Mouse (Mus musculus) embryonic facial prominence, embryonic 12.5 days (tissue): ENCODE measurements around the gene Ppt2. TPM values are rescaled to one million over a fixed set of nuclear protein-coding genes. Genes with fewer than 3 reads are reported as not detected.
A peak's percentile ranks its signal among the peaks of the same experiment; 100 is the strongest.

Experiments used
- ATAC-seq: fragments of 200-750 bp; cut with Nextera tagmentation; 2 replicates; pipeline ENCODE4 v1.8.0; 2017; ENCODE audit not compliant: insufficient number of reproducible peaks, insufficient read depth, low FRiP score, low TSS enrichment
- H3K27ac ChIP-seq: fragments of 300-500 bp; sonication (generic); 2 replicates; pipeline ENCODE4 v1.5.1; 2016; ENCODE audit warnings: mild to moderate bottlenecking
- H3K27me3 ChIP-seq: fragments of 300-500 bp; sonication (generic); 2 replicates; pipeline ENCODE4 v1.6.1; 2016; ENCODE audit warnings: mild to moderate bottlenecking, moderate library complexity
- H3K36me3 ChIP-seq: fragments of 300-500 bp; sonication (generic); 2 replicates; pipeline ENCODE4 v1.6.1; 2016; ENCODE audit warnings: mild to moderate bottlenecking
- H3K4me1 ChIP-seq: fragments of 300-500 bp; sonication (generic); 2 replicates; pipeline ENCODE4 v1.6.1; 2016
- H3K4me2 ChIP-seq: fragments of 300-500 bp; sonication (generic); replicated peaks from 2 replicates; pipeline ENCODE4 v1.6.1; 2016; ENCODE audit warnings: mild to moderate bottlenecking, moderate library complexity
- H3K4me3 ChIP-seq: fragments of 300-500 bp; sonication (generic); 2 replicates; pipeline ENCODE4 v1.5.1; 2016; ENCODE audit warnings: mild to moderate bottlenecking
- H3K9ac ChIP-seq: fragments of 300-500 bp; sonication (generic); 2 replicates; pipeline ENCODE4 v1.6.1; 2016; ENCODE audit warnings: mild to moderate bottlenecking, moderate library complexity
- H3K9me3 ChIP-seq: fragments of 300-500 bp; sonication (generic); 2 replicates; pipeline ENCODE4 v1.6.1; 2016; ENCODE audit warnings: mild to moderate bottlenecking, moderate library complexity
- WGBS: fragments of 180-500 bp; shearing (Covaris S2); methylation state at CpG from one replicate; pipeline ENCODE4 v1.1.7; 2016; 5-methylcytosine and 5-hydroxymethylcytosine counted together
- polyA plus RNA-seq: library from polyadenylated mRNA; unstranded; fragments of >200 nt; fragmentation: Nextera tagmentation; extraction: Ambion mirVana; gene quantifications from 2 replicates; pipeline ENCODE4 v1.2.1, GENCODE M21; 2016

Ppt2 gene
- polyA plus RNA-seq, 1 experiment from 2014 or later, result 18.0 TPM

GRCm38 (mm10) chr17:34645831-34646511 lies 17.7 kb upstream of the Ppt2 start:
- ATAC-seq, result no peak
- Histone ChIP-seq H3K9ac (no peak overlapping the region; the same call in 1 of the 2 replicates), H3K36me3 (peaks cover 21% of the 10 kb centered on the region), H3K4me1 (peaks cover 34% of the 10 kb centered on the region), H3K9me3 (no peaks in the 10 kb centered on the region), H3K27me3 (no peaks in the 10 kb centered on the region), H3K4me2 (peak overlapping the region; percentile 76), H3K4me3 (peak overlapping the region; percentile 67; the same call in 1 of the 2 replicates), H3K27ac (no peak overlapping the region)
- WGBS, result 89% methylated on average over 30 of the region's 30 CpGs

- H3K4me3 ChIP-seq, result peak overlapping the region; percentile 67
- peaks cover 40% of the 10 kb centered on the region for H3K4me1 ChIP-seq
- H3K27me3 ChIP-seq, result no peaks in the 10 kb centered on the region
- ATAC-seq, result no peak
- H3K9ac ChIP-seq, result peak overlapping the region; percentile 75
- peak overlapping the region; percentile 63; the same call in 1 of the 2 replicates for H3K27ac ChIP-seq
- no peaks in the 10 kb centered on the region for H3K9me3 ChIP-seq
- H3K36me3 ChIP-seq, result peaks cover 15% of the 10 kb centered on the region
- WGBS, result 45% methylated on average over 10 of the region's 10 CpGs
- H3K4me2 ChIP-seq, result peak overlapping the region; percentile 76
These were observed 17.0 kb upstream of the Ppt2 start for GRCm38 (mm10) chr17:34645256-34645829.

GRCm38 (mm10) chr17:34644608-34645007 lies 16.3 kb upstream of the Ppt2 start, which contains the start of gene Fkbpl:
Fkbpl (plus strand) TSS chr17:34644764.
- peaks cover 41% of the 10 kb centered on the region for H3K4me1 ChIP-seq
- H3K36me3 ChIP-seq, result peaks cover 8% of the 10 kb centered on the region
- WGBS, result under 1% methylated on average over 16 of the region's 16 CpGs
- peak; percentile 70 for ATAC-seq
- peak within 1 kb of the TSS; percentile 63; the same call in 1 of the 2 replicates for H3K27ac ChIP-seq
- peak within 1 kb of the TSS; percentile 75 for H3K9ac ChIP-seq
- peak within 1 kb of the TSS; percentile 76 for H3K4me2 ChIP-seq
- H3K9me3 ChIP-seq, result no peaks in the 10 kb centered on the region
- no peaks in the 10 kb centered on the region for H3K27me3 ChIP-seq
- peak within 1 kb of the TSS; percentile 67 for H3K4me3 ChIP-seq

GRCm38 (mm10) chr17:34643944-34644343 lies 15.6 kb upstream of the Ppt2 start:
- Histone ChIP-seq H3K4me3 (no peak overlapping the region), H3K4me2 (no peak overlapping the region), H3K36me3 (peaks cover 1% of the 10 kb centered on the region; the same call in 1 of the 2 replicates), H3K9ac (no peak overlapping the region), H3K9me3 (no peaks in the 10 kb centered on the region), H3K4me1 (peaks cover 41% of the 10 kb centered on the region), H3K27me3 (no peaks in the 10 kb centered on the region), H3K27ac (0 out of 2 replicates have a peak overlapping the region, but pooled peaks have one; percentile 2)
- 80% methylated on average over 10 of the region's 10 CpGs for WGBS
- ATAC-seq, result no peak

GRCm38 (mm10) chr17:34643379-34643778 lies 15.1 kb upstream of the Ppt2 start:
- Histone ChIP-seq H3K36me3 (no peaks in the 10 kb centered on the region), H3K4me2 (no peak overlapping the region)

GRCm38 (mm10) chr17:34641945-34642344 lies 13.6 kb upstream of the Ppt2 start:
- H3K27ac ChIP-seq, result peak overlapping the region; percentile 90

More at GRCm38 (mm10) chr17:34643379-34643778, 15.1 kb upstream of the Ppt2 start:
- ATAC-seq, result no peak
- no peaks in the 10 kb centered on the region for H3K9me3 ChIP-seq
- WGBS, result 89% methylated on average over 4 of the region's 4 CpGs
- peaks cover 37% of the 10 kb centered on the region for H3K4me1 ChIP-seq
- H3K9ac ChIP-seq, result no peak overlapping the region
- no peak overlapping the region for H3K27ac ChIP-seq
- H3K27me3 ChIP-seq, result no peaks in the 10 kb centered on the region
- H3K4me3 ChIP-seq, result no peak overlapping the region

GRCm38 (mm10) chr17:34640778-34641601 lies 12.7 kb upstream of the Ppt2 start:
- Histone ChIP-seq H3K36me3 (no peaks in the 10 kb centered on the region), H3K9ac (peak overlapping the region; percentile 28), H3K27ac (peak overlapping the region; percentile 90), H3K4me1 (peaks cover 28% of the 10 kb centered on the region), H3K4me3 (0 out of 2 replicates have a peak overlapping the region, but pooled peaks have one; percentile 5), H3K9me3 (no peaks in the 10 kb centered on the region), H3K27me3 (no peaks in the 10 kb centered on the region), H3K4me2 (peak overlapping the region; percentile 9; the same call in 1 of the 2 replicates)
- 15% methylated on average over 11 of the region's 11 CpGs for WGBS
- ATAC-seq, result no peak

More at GRCm38 (mm10) chr17:34641945-34642344, 13.6 kb upstream of the Ppt2 start:
- no peaks in the 10 kb centered on the region for H3K9me3 ChIP-seq
- H3K4me3 ChIP-seq, result no peak overlapping the region
- WGBS, result 59% methylated on average over 3 of the region's 3 CpGs
- ATAC-seq, result no peak
- H3K9ac ChIP-seq, result no peak overlapping the region
- H3K4me2 ChIP-seq, result no peak overlapping the region
- H3K4me1 ChIP-seq, result peaks cover 29% of the 10 kb centered on the region
- no peaks in the 10 kb centered on the region for H3K27me3 ChIP-seq
- no peaks in the 10 kb centered on the region for H3K36me3 ChIP-seq

GRCm38 (mm10) chr17:34639461-34640255 lies 11.3 kb upstream of the Ppt2 start:
- no peaks in the 10 kb centered on the region for H3K9me3 ChIP-seq
- H3K27ac ChIP-seq, result no peak overlapping the region
- no peaks in the 10 kb centered on the region for H3K27me3 ChIP-seq
- ATAC-seq, result no peak
- 82% methylated on average over 7 of the region's 7 CpGs for WGBS
- no peak overlapping the region for H3K4me2 ChIP-seq
- no peaks in the 10 kb centered on the region for H3K36me3 ChIP-seq
- H3K4me1 ChIP-seq, result peaks cover 17% of the 10 kb centered on the region
- H3K9ac ChIP-seq, result no peak overlapping the region
- H3K4me3 ChIP-seq, result no peak overlapping the region

- Histone ChIP-seq H3K9me3 (no peaks in the 10 kb centered on the region), H3K36me3 (no peaks in the 10 kb centered on the region), H3K4me3 (no peak overlapping the region), H3K27ac (no peak overlapping the region), H3K4me1 (peaks cover 15% of the 10 kb centered on the region), H3K9ac (no peak overlapping the region), H3K27me3 (peaks cover 12% of the 10 kb centered on the region), H3K4me2 (no peak overlapping the region)
- WGBS, result 72% methylated on average over 3 of the region's 3 CpGs
- ATAC-seq, result no peak
These were observed 9.1 kb upstream of the Ppt2 start for GRCm38 (mm10) chr17:34637459-34637858.

GRCm38 (mm10) chr17:34635671-34636070 lies 7.4 kb upstream of the Ppt2 start:
- 72% methylated on average over 2 of the region's 2 CpGs for WGBS
- peaks cover 30% of the 10 kb centered on the region for H3K27me3 ChIP-seq
- H3K4me2 ChIP-seq, result no peak overlapping the region
- H3K4me1 ChIP-seq, result peaks cover 15% of the 10 kb centered on the region
- no peak for ATAC-seq
- H3K9me3 ChIP-seq, result no peaks in the 10 kb centered on the region
- no peak overlapping the region for H3K9ac ChIP-seq
- H3K27ac ChIP-seq, result no peak overlapping the region
- H3K4me3 ChIP-seq, result no peak overlapping the region
- no peaks in the 10 kb centered on the region for H3K36me3 ChIP-seq

GRCm38 (mm10) chr17:34632261-34632691 lies 4.0 kb upstream of the Ppt2 start:
- H3K4me3 ChIP-seq, result peak overlapping the region; percentile 34
- no peaks in the 10 kb centered on the region for H3K9me3 ChIP-seq
- no peaks in the 10 kb centered on the region for H3K36me3 ChIP-seq
- peak overlapping the region; percentile 47; the same call in 1 of the 2 replicates for H3K9ac ChIP-seq
- peaks cover 39% of the 10 kb centered on the region for H3K4me1 ChIP-seq
- peaks cover 44% of the 10 kb centered on the region for H3K27me3 ChIP-seq
- ATAC-seq, result 0 out of 2 replicates have a peak, but pooled peaks have one; percentile 16
- H3K27ac ChIP-seq, result no peak overlapping the region
- H3K4me2 ChIP-seq, result peak overlapping the region; percentile 78
- 2% methylated on average over 26 of the region's 26 CpGs for WGBS
